Mouse (Mus musculus) olfactory bulb, adult 2 months (tissue): ENCODE results near the gene Meltf.

Experiments
- CTCF ChIP-seq: fragments of 200-500 bp; IDR thresholded peaks from 2 replicates; pipeline ENCODE4 v1.5.1; 2012; ENCODE audit warnings: low read depth, mild to moderate bottlenecking, low read length, moderate library complexity; ENCODE audit not compliant: insufficient read depth
- POLR2A ChIP-seq: fragments of 200-500 bp; IDR thresholded peaks from 2 replicates; pipeline ENCODE4 v1.6.1; 2012; ENCODE audit warnings: mild to moderate bottlenecking, low read depth, low read length, moderate library complexity; ENCODE audit not compliant: insufficient read depth

GRCm38 (mm10) chr16:31878573-31879257 is at the start of gene Meltf:
- TF ChIP-seq POLR2A (no peak), CTCF (peak; percentile 53)
